Mouse (Mus musculus): ENCODE results near the gene Gsdma2.

DNA sequence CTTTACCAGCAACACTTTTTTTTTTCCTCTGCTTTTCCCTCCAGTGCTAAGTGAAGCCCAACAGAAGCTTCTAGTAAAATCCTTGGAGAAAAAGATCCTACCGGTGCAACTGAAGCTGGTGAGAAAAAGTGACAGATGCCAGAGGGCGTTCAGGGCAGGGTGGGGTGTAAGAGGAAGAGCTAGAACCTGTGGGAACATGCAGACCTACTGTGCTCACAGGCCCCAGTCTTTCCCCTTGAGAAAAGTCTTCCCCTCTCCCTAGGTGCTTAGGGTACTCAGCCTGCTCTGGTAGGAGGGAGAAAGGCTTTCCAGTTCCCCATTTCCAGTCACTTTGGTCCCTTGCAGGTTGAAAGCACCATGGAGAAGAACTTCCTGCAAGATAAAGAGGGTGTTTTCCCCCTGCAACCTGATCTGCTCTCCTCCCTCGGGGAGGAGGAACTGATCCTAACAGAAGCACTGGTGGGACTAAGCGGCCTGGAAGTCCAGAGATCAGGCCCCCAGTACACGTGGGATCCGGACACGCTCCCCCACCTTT, 29.3 kb downstream of the Gsdma2 start:
- TF ChIP-seq CTCF (IDR thresholded peaks at IDR 0.05; ENCODE audit: control insufficient read depth, insufficient read depth, low read length) (no peak), POLR2A (IDR thresholded peaks at IDR 0.05; ENCODE audit: borderline replicate concordance, control insufficient read depth, low read depth, low read length) (no peak)

All from bone marrow, adult 2 months (tissue).